Mouse (Mus musculus) myocyte (in vitro differentiated cells): Measurements from ENCODE around the gene Gdf1. TPM values are rescaled to one million over a fixed set of nuclear protein-coding genes. Genes with fewer than 3 reads are reported as not detected.

ENCODE experiments used
- polyA plus RNA-seq: library from polyadenylated mRNA; unstranded; fragments of >200 nt; fragmentation: generic; extraction: Trizol; gene quantifications from one replicate; pipeline ENCODE4 v1.2.1, GENCODE M21; 2012; ENCODE audit warnings: missing spikeins

The Gdf1 gene
- polyA plus RNA-seq, 1 experiment, result 2.6 TPM

Other genes starting within 250 kb of the Gdf1 start
- gene Hapln4, start 246.4 kb upstream of the Gdf1 start, polyA plus RNA-seq, result 6.0 TPM
- gene Ncan, start 208.9 kb upstream of the Gdf1 start, polyA plus RNA-seq, result not detected
- gene Nr2c2ap, start 198.5 kb upstream of the Gdf1 start, polyA plus RNA-seq, result 41.3 TPM
- 11.2 TPM for gene Rfxank, start 190.7 kb upstream of the Gdf1 start, polyA plus RNA-seq
- gene Borcs8, start 190.3 kb upstream of the Gdf1 start, polyA plus RNA-seq, result 53.0 TPM
- gene Mef2b, start 190.1 kb upstream of the Gdf1 start, polyA plus RNA-seq, result 0.85 TPM
- 132 TPM for gene Tmem161a, start 157.5 kb upstream of the Gdf1 start, polyA plus RNA-seq
- gene Slc25a42, start 117.5 kb upstream of the Gdf1 start, polyA plus RNA-seq, result 2.6 TPM
- 15.4 TPM for gene Sugp2, start 95.6 kb upstream of the Gdf1 start, polyA plus RNA-seq
- 35.4 TPM for gene Armc6, start 95.4 kb upstream of the Gdf1 start, polyA plus RNA-seq
- 43.6 TPM for gene Homer3, start 47.0 kb upstream of the Gdf1 start, polyA plus RNA-seq
- gene Ddx49, start 27.3 kb upstream of the Gdf1 start, polyA plus RNA-seq, result 106 TPM
- 236 TPM for gene Cope, start 27.3 kb upstream of the Gdf1 start, polyA plus RNA-seq
- gene Cers1, start 14.0 kb upstream of the Gdf1 start, polyA plus RNA-seq, result 4.4 TPM
- 35.8 TPM for gene Upf1, start 23.5 kb downstream of the Gdf1 start, polyA plus RNA-seq
- 0.05 TPM for gene Comp, start 43.7 kb downstream of the Gdf1 start, polyA plus RNA-seq
- gene Crtc1, start 109.8 kb downstream of the Gdf1 start, polyA plus RNA-seq, result 9.6 TPM
- 32.5 TPM for gene Klhl26, start 147.2 kb downstream of the Gdf1 start, polyA plus RNA-seq
- gene Tmem59l, start 157.5 kb downstream of the Gdf1 start, polyA plus RNA-seq, result 0.04 TPM
- gene Crlf1, start 163.3 kb downstream of the Gdf1 start, polyA plus RNA-seq, result 99.1 TPM
- gene Rex1bd, start 176.9 kb downstream of the Gdf1 start, polyA plus RNA-seq, result 259 TPM
- gene Uba52, start 181.0 kb downstream of the Gdf1 start, polyA plus RNA-seq, result 2,253 TPM
- gene Fkbp8, start 197.9 kb downstream of the Gdf1 start, polyA plus RNA-seq, result 329 TPM
- gene Kxd1, start 198.1 kb downstream of the Gdf1 start, polyA plus RNA-seq, result 73.8 TPM
- 12.7 TPM for gene Ell, start 209.6 kb downstream of the Gdf1 start, polyA plus RNA-seq